Mouse (Mus musculus) kidney, adult 18-20 months (tissue): ENCODE measurements at regions not wholly inside any gene's neighbourhood (a gene's known extent, or its start where the extent isn't known, plus 50 kb on each side); places are given as distances from the start of the nearest gene placed in this dataset.
"Not testable (repeated sequence)": the region's sequence is repeated elsewhere in the genome, so short reads cannot be mapped to it uniquely, and the experiment has no call there.

Source experiments
- DNase-seq: peaks from one replicate; pipeline ENCODE4 v3.0.0; 2021

DNA sequence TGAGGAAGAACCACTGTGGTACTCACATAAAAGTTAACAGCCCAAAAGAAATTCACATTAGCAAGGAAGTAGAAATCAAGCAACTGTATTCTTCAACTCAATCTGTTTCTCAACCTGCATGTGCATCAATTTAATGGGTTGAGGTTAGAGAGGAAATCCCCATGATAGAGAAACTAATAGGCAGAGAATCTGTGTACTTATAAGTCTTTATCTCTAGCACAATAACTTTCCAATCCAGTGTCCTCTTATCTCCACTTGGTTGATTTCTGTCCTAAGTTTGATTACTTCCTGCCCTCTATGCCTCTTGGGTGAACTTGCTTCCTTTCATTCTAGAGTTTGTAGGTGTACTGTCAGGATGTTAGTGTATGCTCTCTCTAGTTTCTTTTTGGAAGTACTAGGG, 925.6 kb upstream of the Zfp386 start:
- no peak for DNase-seq

DNA sequence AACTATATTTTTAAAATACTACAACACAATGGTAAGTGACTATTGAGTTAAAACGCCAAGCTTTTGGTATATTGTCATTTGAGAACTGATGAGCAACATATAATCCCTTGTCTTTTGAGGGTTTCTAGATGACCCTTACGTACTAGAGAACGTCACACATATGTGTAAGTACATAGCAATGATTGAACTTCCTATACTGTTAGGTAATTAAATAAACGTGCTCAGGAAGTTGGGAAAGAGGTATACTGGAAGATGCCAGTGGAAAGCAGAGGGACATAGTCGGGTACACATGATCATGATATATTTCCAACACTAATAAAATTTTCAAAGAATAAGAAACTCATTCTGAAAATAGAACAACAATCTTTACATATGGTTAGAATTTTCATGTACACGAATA, 914.6 kb upstream of the Zfp386 start:
- DNase-seq: not testable (repeated sequence)

DNA sequence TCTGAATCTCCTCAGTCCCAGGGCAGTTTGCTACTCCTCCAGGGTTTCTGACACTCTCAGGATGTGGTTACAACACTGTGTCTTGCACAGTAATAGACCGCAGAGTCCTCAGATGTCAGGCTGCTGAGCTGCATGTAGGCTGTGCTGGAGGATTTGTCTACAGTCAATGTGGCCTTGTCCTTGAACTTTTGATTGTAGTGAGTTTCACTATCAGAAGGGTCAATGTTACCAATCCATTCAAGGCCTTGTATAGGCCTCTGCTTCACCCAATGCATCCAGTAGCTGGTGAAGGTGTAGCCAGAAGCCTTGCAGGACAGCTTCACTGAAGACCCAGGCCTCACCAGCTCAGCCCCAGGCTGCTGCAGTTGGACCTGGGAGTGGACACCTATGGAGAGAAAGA, 902.1 kb upstream of the Zfp386 start:
- DNase-seq: not testable (repeated sequence)

DNA sequence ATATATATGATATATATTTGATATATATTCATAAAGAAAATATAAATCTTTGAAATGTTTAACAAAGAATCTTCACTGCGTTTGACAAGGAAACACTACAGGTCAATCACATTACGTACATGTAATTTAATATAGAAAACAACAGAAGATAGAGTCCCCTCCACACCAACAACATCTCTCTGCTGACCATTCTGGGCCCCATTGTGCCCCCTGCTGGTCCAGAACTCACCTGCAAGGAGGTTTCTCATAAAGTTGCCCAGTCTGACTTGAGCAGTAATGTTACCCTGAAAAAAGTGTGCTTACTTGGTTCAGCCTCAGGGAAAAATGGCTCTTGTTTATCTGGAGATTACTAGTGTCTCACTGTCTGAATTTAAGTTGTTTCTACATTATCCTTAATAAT, 901.1 kb upstream of the Zfp386 start:
- DNase-seq: not testable (repeated sequence)

DNA sequence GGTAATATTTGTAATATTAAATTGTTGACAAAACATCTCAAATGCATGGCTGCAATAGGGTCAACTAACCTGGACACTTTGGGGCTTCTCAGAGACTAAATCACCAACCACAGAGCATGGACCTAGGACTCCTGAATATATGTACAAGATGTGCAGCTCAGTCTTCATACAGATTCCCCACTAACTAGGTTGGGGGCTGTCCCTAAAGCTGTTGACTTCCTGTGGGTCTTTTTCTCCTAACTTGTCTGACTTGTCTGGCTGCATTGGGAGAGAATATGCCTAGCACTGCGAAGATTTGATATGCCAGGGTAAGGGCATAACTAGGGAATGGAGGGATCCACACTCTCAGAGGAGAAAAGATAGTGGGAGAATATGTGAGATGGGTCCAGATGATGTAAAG, 895.6 kb upstream of the Zfp386 start:
- DNase-seq: not testable (repeated sequence)

DNA sequence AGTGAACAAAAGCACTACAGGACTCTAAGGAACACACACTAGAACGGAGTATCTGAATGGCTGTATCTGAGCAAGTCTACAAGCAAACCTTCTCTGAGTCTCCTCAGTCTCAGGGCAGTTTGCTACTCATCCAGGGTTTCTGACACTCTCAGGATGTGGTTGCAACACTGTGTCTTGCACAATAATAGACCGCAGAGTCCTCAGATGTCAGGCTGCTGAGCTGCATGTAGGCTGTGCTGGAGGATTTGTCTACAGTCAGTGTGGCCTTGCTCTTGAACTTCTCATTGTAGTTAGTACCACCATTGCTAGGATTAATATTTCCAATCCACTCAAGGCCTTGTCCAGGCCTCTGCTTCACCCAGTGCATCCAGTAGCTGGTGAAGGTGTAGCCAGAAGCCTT, 889.3 kb upstream of the Zfp386 start:
- DNase-seq: not testable (repeated sequence)

DNA sequence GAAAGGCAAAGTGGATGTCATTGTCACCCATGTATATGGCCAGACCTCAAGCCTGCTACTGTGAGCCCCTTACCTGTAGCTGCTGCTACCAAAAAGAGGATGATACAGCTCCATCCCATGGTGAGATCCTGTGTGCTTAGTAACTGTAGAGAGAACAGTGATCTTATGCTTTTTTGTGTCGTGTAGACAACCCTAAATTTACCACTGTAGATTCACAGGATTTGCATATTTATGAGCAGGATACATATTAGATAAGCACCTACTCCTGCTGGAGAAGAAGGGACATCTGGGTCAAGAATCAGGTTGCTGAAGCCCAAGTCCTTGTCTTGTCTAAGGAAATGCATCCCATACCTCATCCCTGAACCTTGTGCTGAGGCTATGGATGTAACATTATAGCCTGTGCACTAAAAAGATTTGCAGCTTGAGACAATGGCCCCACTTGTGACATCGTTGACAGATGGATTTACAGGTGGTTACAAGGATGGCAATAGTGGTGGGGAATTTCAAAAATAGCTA, 888.7 kb upstream of the Zfp386 start:
- DNase-seq: not testable (repeated sequence)

DNA sequence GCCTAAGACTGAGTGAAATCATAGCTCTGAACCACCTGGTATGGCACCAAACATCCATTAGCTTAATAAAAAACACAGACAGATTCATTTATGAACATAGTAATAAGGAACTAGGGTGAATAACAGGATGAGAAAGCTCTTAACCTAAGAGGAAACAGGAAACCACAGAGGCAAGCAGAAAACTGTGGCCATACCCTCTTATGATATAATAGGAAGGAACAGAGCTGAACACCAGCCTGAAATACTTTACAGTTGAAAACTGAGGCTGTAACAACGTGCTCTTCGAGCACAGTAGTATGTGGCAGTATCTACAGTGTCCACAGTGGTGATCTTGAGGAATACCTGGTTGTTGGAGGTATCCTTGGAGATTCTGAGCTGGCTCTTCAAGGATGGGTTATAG, 882.0 kb upstream of the Zfp386 start:
- DNase-seq: not testable (repeated sequence)

DNA sequence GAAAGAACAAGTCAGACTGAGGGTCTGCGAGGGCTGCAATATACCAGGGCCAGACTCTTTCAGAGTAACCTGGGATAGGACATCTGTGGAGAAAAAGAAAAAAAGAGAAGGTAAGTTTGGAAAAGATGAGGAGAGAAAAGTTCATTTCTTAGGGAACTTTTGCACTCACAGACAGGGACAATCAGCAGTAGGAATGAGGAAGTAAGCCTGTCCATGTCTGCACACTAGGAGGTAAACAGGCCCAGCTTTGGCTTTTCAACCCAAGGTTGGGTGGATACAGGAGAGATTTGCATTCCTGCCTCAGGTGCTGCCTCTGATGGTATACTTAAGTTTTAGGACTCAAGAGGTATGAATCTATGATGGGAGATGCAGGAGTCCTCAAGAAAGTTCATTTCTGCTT, 881.5 kb upstream of the Zfp386 start:
- DNase-seq: not testable (repeated sequence)

DNA sequence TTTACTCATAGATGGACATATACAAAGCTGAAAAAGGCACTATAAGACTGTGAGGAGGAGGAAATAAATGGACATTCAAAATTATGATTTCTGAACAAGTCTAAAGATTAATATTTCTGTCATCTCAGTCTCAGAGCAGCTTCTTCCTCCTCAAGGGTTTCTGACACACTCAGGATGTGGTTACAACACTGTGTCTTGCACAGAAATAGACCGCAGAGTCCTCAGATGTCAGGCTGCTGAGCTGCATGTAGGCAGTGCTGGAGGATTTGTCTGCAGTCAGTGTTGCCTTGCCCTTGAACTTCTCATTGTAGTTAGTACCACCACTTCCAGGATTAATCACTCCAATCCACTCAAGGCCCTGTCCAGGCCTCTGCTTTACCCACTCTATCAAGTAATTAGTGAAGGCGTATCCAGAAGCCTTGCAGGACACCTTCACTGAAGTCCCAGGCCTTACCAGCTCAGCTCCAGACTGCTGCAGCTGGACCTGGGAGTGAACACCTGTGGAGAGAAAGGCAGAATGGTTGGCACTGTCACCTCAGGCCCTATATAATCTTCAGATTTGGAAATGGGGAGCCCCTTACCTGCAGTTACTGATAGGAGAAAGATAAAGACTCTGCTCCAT, 853.9 kb upstream of the Zfp386 start:
- DNase-seq: no peak

DNA sequence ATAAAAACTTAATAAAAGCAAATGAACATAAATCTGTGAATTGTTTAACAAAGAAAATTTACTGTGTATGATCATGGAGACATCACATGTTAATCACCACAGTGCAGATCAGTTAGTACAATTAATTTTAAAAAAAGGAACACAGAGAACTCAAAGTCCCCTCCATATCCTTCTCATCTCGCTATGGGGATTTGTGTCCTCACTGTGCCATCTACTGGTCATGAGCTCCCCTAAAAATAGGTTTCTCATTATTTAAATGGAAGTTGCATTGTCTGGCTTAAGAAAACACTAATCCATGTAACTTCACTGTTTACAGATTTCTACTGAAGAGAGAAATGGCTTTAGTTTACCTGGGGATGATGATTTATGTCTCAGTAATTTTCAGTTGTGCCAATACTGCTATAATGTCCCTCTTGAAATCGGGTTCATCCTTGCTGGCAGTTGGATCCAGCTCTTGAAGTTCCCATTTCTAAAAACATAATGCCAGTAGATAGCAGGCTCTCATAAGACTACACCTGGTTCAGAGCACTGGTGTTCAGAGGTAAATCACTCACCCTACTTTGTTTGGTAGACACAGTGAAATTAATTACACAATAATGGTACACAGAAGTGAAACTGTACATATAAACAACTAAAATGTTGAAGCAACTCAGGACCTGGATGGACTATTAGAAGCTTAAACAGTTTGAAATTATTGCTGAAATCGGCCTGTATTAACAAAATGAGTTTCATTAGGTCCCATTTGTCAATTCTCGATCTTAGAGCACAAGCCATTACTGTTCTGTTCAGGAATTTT, 850.0 kb upstream of the Zfp386 start:
- DNase-seq: no peak

DNA sequence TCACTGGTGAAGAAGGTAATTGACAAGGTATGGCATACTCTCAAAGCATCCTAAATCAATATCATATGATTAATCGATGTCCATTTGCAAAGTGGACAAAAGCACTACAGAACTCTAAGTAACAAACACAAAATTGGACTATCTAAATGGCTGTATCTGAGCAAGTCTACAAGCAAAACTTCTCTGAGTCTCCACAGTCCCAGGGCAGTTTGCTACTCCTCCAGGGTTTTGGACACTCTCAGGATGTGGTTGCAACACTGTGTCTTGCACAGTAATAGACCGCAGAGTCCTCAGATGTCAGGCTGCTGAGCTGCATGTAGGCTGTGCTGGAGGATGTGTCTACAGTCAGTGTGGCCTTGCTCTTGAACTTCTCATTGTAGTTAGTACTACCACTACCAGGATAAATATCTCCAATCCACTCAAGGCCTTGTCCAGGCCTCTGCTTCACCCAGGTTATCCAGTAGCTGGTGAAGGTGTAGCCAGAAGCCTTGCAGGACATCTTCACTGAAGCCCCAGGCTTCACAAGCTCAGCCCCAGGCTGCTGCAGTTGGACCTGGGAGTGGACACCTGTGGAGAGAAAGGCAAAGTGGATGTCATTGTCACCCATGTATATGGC, 839.6 kb upstream of the Zfp386 start:
- not testable (repeated sequence) for DNase-seq

DNA sequence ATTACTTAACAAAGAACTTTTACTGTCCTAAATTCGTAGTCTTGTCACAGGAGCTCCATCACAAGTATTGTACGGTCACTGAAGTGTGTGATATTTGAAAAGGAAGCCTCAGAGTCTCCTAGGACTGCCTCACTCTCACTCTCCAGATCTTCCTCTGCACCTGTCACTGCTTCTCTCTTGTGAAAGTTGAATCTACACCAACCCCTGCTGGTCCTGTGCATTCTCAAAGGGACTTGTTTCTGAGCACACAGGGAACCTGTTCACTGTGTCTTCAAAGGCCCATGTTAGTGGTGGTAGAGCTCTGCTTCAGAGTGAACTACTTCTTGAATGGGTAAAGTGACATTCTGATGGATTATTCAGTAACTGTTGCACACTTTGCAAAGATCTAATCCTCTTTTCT, 824.9 kb upstream of the Zfp386 start:
- DNase-seq: no peak

DNA sequence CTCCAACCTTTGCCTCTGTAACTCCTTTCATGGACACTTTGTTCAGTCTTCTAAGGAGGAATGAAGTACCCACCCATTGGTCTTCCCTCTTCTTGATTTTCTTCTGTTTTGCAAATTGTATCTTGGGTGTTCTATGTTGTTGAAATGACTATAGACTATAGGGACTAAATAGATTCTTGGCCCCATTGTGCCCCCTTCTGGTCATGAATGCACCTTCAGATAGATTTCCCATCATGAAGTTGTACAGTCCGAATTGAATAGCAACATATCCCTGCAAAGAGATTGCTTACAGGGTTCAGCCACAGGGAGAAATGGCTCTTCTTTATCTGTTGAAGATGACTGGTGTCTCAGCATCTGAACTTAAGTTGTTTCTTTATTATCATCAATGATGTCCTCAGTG, 817.6 kb upstream of the Zfp386 start:
- DNase-seq: no peak

DNA sequence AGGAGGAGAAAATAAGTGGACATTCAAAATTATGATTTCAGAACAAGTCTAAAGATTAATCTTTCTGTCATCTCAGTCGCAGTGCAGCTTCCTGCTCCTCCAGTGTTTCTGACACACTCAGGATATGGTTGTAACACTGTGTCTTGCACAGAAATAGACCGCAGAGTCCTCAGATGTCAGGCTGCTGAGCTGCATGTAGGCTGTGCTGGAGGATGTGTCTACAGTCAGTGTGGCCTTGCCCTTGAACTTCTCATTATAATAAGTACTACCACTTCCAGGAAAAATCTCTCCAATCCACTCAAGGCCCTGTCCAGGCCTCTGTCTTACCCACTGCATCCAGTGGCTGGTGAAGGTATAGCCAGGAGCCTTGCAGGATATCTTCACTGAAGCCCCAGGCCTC, 804.9 kb upstream of the Zfp386 start:
- DNase-seq: not testable (repeated sequence)

DNA sequence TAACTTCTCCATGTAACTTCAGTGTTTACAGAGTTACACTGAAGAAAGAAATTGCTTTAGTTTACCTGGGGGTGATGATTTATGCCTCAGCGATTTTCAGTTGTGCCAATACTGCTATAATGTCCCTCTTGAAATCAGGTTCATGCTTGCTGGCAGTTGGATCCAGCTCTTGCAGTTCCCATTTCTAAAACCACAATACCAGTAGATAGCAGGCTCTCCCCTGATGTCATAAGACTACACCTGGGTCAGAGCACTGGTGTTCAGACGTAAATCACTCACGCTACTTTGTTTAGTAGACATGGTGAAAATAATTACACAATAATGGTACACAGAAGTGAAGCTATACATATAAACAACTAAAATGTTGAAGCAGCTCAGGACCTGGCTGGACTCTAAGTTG, 800.2 kb upstream of the Zfp386 start:
- not testable (repeated sequence) for DNase-seq

DNA sequence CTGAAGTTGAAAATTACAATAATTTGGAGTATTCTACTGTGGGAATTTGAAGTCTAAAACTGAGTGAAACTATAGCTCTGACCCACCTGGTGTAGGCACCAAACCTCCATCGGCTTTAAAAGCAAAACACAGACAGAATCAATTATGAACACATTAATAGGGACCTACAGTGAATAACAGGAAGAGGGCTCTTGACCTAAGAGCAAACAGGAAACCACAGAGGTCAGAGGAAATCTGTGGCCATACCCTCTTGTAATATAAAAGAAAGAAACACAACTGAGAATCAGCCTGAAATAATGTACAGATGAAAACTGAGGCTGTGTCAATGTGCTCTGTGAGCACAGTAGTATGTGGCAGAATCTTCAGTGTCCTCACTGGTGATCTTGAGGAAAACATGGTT, 789.7 kb upstream of the Zfp386 start:
- DNase-seq: no peak

DNA sequence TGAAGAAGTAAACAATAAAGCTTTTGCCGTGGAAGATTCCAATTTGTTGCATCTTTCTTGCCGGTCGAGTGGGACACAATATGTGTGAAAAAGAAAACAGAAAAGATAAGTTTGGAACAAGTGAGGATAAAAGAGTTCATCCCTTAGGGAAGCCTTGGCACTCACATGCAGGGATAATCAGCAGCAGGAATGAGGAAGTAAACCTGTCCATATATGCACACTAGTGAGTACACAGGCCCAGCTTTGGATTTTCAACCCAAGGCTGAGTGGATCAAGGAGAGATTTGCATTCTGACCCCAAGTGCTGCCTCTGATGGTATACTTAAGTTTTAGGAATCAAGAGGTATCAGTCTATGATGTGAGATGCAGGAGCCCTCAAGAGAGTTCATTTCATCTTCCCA, 788.8 kb upstream of the Zfp386 start:
- DNase-seq: no peak

DNA sequence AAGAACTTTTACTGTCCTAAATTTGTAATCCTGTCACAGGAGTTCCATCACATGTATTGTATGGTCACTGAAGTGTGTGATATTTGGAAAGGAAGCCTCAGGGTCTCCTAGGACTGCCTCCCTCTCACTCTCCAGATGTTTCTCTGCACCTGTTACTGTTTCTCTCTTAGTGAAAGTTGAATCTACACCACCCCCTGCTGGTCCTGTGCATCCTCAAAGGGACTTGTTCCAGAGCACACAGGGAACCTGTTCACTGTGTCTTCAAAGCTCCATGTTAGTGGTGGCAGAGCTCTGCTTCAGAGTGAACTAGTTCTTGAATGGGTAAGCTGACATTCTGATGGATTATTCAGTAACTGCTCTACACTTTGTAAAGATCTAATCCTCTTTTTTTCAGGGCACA, 785.1 kb upstream of the Zfp386 start:
- not testable (repeated sequence) for DNase-seq

DNA sequence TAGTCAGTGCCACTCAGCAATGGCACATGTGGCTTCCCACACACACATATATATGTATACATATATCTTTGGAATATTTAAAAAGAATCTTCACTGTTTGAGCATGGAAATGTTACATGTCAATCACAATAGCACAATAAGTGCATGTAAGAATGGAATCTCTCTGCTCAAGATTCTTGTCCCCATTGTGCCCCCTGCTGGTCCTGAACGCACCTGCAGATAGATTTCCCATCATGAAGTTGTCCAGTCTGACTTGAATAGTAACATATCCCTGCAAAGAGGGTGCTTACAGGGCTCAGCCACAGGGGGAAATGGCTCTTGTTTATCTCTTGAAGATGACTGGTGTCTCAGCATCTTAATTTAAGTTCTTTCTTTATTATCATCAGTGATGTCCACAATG, 770.8 kb upstream of the Zfp386 start:
- not testable (repeated sequence) for DNase-seq

DNA sequence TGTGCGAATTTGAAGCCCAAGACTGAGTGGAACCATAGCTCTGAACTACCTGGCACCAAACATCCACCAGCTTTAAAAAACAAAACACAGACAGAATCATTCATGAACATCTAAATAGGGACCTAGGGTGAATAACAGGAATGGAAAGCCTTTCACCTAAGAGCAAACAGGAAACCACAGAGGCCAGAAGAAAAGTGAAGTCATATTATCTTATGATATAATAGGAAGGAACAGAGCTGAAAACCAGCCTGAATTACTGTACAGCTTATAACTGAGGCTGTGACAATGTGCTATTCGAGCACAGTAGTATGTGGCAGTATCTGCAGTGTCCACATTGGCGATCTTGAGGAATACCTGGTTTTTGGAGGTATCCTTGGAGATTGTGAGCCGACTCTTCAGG, 753.8 kb upstream of the Zfp386 start:
- not testable (repeated sequence) for DNase-seq

DNA sequence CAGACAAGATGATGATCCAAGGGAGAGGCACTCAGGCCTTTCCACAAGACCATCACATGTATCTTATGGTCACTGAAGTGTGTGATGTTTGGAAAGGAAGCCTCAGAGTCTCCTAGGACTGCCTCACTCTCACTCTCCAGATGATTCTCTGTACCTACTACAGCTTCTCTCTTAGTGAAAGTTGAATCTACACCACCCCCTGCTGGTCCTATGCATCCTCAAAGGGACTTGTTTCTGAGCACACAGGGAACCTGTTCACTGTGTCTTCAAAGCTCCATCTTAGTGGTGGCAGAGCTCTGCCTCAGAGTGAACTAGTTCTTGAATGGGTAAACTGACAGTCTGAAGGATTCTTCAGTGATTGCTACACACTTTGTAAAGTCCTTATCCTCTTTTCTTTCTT, 749.5 kb upstream of the Zfp386 start:
- not testable (repeated sequence) for DNase-seq

DNA sequence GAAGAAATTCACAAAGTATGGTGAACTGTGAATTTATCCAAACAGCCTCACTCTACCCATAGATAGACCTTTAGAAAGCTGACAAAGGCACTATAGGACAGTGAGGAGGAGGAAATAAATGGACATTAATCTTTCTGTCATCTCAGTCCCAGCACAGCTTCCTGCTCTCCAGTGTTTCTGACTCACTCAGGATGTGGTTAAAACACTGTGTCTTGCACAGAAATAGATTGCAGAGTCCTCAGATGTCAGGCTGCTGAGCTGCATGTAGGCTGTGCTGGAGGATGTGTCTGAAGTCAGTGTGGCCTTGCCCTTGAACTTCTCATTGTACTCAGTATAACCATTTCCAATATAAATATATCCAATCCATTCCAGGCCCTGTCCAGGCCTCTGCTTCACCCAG, 735.6 kb upstream of the Zfp386 start:
- no peak for DNase-seq

DNA sequence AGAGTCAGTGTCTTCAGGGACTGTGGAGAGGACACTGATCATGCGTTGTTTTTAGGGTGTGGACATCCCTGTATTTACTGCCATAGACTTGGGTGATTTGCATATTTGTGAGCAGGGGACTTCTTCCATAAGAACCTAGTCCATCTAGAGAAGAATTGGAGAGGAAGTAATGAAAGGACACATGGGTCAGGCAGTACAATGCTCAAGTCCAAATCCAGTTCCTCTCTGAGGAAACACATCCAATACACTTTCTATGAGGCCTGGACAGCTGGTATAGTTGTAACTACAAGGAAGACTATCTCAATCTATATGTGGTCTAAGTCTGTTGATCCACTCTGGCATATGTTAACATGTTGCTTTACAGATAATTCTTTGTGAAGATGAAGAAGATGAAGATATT, 734.9 kb upstream of the Zfp386 start:
- DNase-seq: not testable (repeated sequence)
